Mouse (Mus musculus): ENCODE data around the gene Gm11096.

Gm11096 gene

GRCm38 (mm10) chr17:81480351-81481161, 39.0 kb downstream of the Gm11096 start:
- DNase-seq (ENCODE audit: low read depth in 2 of 2, low spot score in 2 of 2): no peak

- no peak for DNase-seq (ENCODE audit: low read depth in 2 of 2, low spot score in 2 of 2)
These were observed 40.4 kb downstream of the Gm11096 start for GRCm38 (mm10) chr17:81481843-81482490.

- DNase-seq (ENCODE audit: low read depth in 2 of 2, low spot score in 2 of 2): no peak
These were observed 44.8 kb downstream of the Gm11096 start for GRCm38 (mm10) chr17:81486388-81486787.

All from CD8-positive naive resting alpha-beta T cell, adult 2 months (primary cell).